Mouse (Mus musculus) adrenal gland, adult (tissue): ENCODE data around the gene Copg2.

Source experiments
- DNase-seq, 2 experiments: peaks; one replicate each; pipeline ENCODE4 v3.0.0; 2022 to 2023; ENCODE audit warnings: low spot score in 1 of 2; ENCODE audit not compliant: inconsistent age in 2 of 2

Gene Copg2

GRCm38 (mm10) chr6:30698036-30698435, 198.6 kb downstream of the Copg2 start:
- DNase-seq: no peak
